Mouse (Mus musculus): ENCODE measurements around the gene Adh7. TPM values are rescaled to one million over a fixed set of nuclear protein-coding genes. Genes with fewer than 3 reads are reported as not detected.

Gene Adh7
- total and polyA plus RNA-seq, 2 experiments from 2014 or later: 1.0 to 1.6 TPM

GRCm38 (mm10) chr3:138241371-138241770, 23.8 kb downstream of the Adh7 start:
- WGBS: 60% methylated on average over 6 of the region's 6 CpGs
- DNase-seq (no peak), ATAC-seq (no peak)
- Histone ChIP-seq H3K36me3 (ENCODE audit: insufficient read depth) (no peaks in the 10 kb centered on the region), H3K27me3 (ENCODE audit: insufficient read depth, low read length) (no peaks in the 10 kb centered on the region), H3K4me3 (ENCODE audit: low read depth, low read length) (no peak overlapping the region), H3K9ac (no peak overlapping the region), H3K4me1 (ENCODE audit: insufficient read depth) (no peaks in the 10 kb centered on the region), H3K4me2 (ENCODE audit: low read depth) (no peak overlapping the region), H3K27ac (ENCODE audit: low read depth, low read length) (no peak overlapping the region), H3K9me3 (ENCODE audit: low read length) (no peaks in the 10 kb centered on the region)
- no peak for TF ChIP-seq CTCF (IDR thresholded peaks at IDR 0.05; ENCODE audit: low read depth)

GRCm38 (mm10) chr3:138242021-138242726, 24.6 kb downstream of the Adh7 start:
- Histone ChIP-seq H3K4me2 (ENCODE audit: low read depth) (no peak overlapping the region), H3K4me1 (ENCODE audit: insufficient read depth) (no peaks in the 10 kb centered on the region), H3K36me3 (ENCODE audit: insufficient read depth) (no peaks in the 10 kb centered on the region), H3K4me3 (ENCODE audit: low read depth, low read length) (no peak overlapping the region), H3K9ac (no peak overlapping the region), H3K27me3 (ENCODE audit: insufficient read depth, low read length) (no peaks in the 10 kb centered on the region), H3K27ac (ENCODE audit: low read depth, low read length) (no peak overlapping the region), H3K9me3 (ENCODE audit: low read length) (no peaks in the 10 kb centered on the region)
- 37% methylated on average over 14 of the region's 14 CpGs for WGBS
- TF ChIP-seq CTCF (IDR thresholded peaks at IDR 0.05; ENCODE audit: low read depth): no peak
- DNase-seq: no peak
- ATAC-seq: no peak

- no peaks in the 10 kb centered on the region for H3K4me1 ChIP-seq (ENCODE audit: insufficient read depth)
- no peaks in the 10 kb centered on the region for H3K36me3 ChIP-seq (ENCODE audit: insufficient read depth)
- no peak overlapping the region for H3K4me3 ChIP-seq (ENCODE audit: low read depth, low read length)
- no peaks in the 10 kb centered on the region for H3K27me3 ChIP-seq (ENCODE audit: insufficient read depth, low read length)
- TF ChIP-seq CTCF (IDR thresholded peaks at IDR 0.05; ENCODE audit: low read depth): no peak
- no peak overlapping the region for H3K27ac ChIP-seq (ENCODE audit: low read depth, low read length)
- no peak overlapping the region for H3K4me2 ChIP-seq (ENCODE audit: low read depth)
- WGBS: 89% methylated on average over 6 of the region's 6 CpGs
- DNase-seq (no peak), ATAC-seq (no peak)
- H3K9ac ChIP-seq: no peak overlapping the region
- H3K9me3 ChIP-seq (ENCODE audit: low read length): no peaks in the 10 kb centered on the region
Observed at GRCm38 (mm10) chr3:138242933-138243332, 25.4 kb downstream of the Adh7 start.

- Histone ChIP-seq H3K27me3 (ENCODE audit: insufficient read depth, low read length) (no peaks in the 10 kb centered on the region), H3K4me1 (ENCODE audit: insufficient read depth) (no peaks in the 10 kb centered on the region), H3K4me2 (ENCODE audit: low read depth) (no peak overlapping the region), H3K9me3 (ENCODE audit: low read length) (no peaks in the 10 kb centered on the region), H3K36me3 (ENCODE audit: insufficient read depth) (no peaks in the 10 kb centered on the region), H3K9ac (no peak overlapping the region), H3K4me3 (ENCODE audit: low read depth, low read length) (no peak overlapping the region), H3K27ac (ENCODE audit: low read depth, low read length) (no peak overlapping the region)
- no peak for TF ChIP-seq CTCF (IDR thresholded peaks at IDR 0.05; ENCODE audit: low read depth)
- 81% methylated on average over 7 of the region's 7 CpGs for WGBS
- ATAC-seq (no peak), DNase-seq (no peak)
Observed at GRCm38 (mm10) chr3:138244338-138244874, 26.8 kb downstream of the Adh7 start.

- DNase-seq (no peak), ATAC-seq (no peak)
- H3K4me1 ChIP-seq (ENCODE audit: insufficient read depth): no peaks in the 10 kb centered on the region
- no peak overlapping the region for H3K27ac ChIP-seq (ENCODE audit: low read depth, low read length)
- TF ChIP-seq CTCF (IDR thresholded peaks at IDR 0.05; ENCODE audit: low read depth): no peak
- H3K9me3 ChIP-seq (ENCODE audit: low read length): no peaks in the 10 kb centered on the region
- no peak overlapping the region for H3K4me3 ChIP-seq (ENCODE audit: low read depth, low read length)
- no peak overlapping the region for H3K9ac ChIP-seq
- H3K36me3 ChIP-seq (ENCODE audit: insufficient read depth): no peaks in the 10 kb centered on the region
- H3K27me3 ChIP-seq (ENCODE audit: insufficient read depth, low read length): no peaks in the 10 kb centered on the region
- H3K4me2 ChIP-seq (ENCODE audit: low read depth): no peak overlapping the region
Observed at GRCm38 (mm10) chr3:138246511-138247020, 29.0 kb downstream of the Adh7 start.

- ATAC-seq (no peak), DNase-seq (no peak)
- Histone ChIP-seq H3K4me1 (ENCODE audit: insufficient read depth) (no peaks in the 10 kb centered on the region), H3K4me3 (ENCODE audit: low read depth, low read length) (no peak overlapping the region), H3K9ac (no peak overlapping the region), H3K27me3 (ENCODE audit: insufficient read depth, low read length) (no peaks in the 10 kb centered on the region), H3K4me2 (ENCODE audit: low read depth) (no peak overlapping the region), H3K9me3 (ENCODE audit: low read length) (no peaks in the 10 kb centered on the region), H3K36me3 (ENCODE audit: insufficient read depth) (no peaks in the 10 kb centered on the region), H3K27ac (ENCODE audit: low read depth, low read length) (no peak overlapping the region)
- 87% methylated on average over 4 of the region's 4 CpGs for WGBS
- TF ChIP-seq CTCF (IDR thresholded peaks at IDR 0.05; ENCODE audit: low read depth): no peak
Observed at GRCm38 (mm10) chr3:138247241-138247640, 29.7 kb downstream of the Adh7 start.

GRCm38 (mm10) chr3:138248011-138248410, 30.5 kb downstream of the Adh7 start:
- Histone ChIP-seq H3K36me3 (ENCODE audit: insufficient read depth) (no peaks in the 10 kb centered on the region), H3K4me3 (ENCODE audit: low read depth, low read length) (no peak overlapping the region), H3K27me3 (ENCODE audit: insufficient read depth, low read length) (no peaks in the 10 kb centered on the region), H3K4me2 (ENCODE audit: low read depth) (no peak overlapping the region), H3K27ac (ENCODE audit: low read depth, low read length) (no peak overlapping the region), H3K9ac (no peak overlapping the region), H3K9me3 (ENCODE audit: low read length) (no peaks in the 10 kb centered on the region), H3K4me1 (ENCODE audit: insufficient read depth) (no peaks in the 10 kb centered on the region)
- ATAC-seq: no peak
- WGBS: 76% methylated on average over 7 of the region's 7 CpGs
- DNase-seq: no peak
- no peak for TF ChIP-seq CTCF (IDR thresholded peaks at IDR 0.05; ENCODE audit: low read depth)

Measured in forebrain, postnatal 0 days (tissue).